Mouse (Mus musculus) midbrain, embryonic 15.5 days (tissue): ENCODE results near the gene Pdgfb. TPM values are rescaled to one million over a fixed set of nuclear protein-coding genes. Genes with fewer than 3 reads are reported as not detected.

Experiments used
- ATAC-seq: fragments of 200-750 bp; cut with Nextera tagmentation; replicated peaks from 2 replicates; pipeline ENCODE4 v1.8.0; 2017; ENCODE audit warnings: moderate TSS enrichment
- H3K27ac ChIP-seq: fragments of 300-500 bp; sonication (generic); 2 replicates; pipeline ENCODE4 v1.5.1; 2015; ENCODE audit warnings: mild to moderate bottlenecking, inconsistent platforms
- H3K27me3 ChIP-seq: fragments of 300-500 bp; sonication (generic); replicated peaks from 2 replicates; pipeline ENCODE4 v1.6.1; 2015; ENCODE audit warnings: inconsistent platforms
- H3K36me3 ChIP-seq: fragments of 300-500 bp; sonication (generic); replicated peaks from 2 replicates; pipeline ENCODE4 v1.6.1; 2015; ENCODE audit warnings: inconsistent platforms
- H3K4me1 ChIP-seq: fragments of 300-500 bp; sonication (generic); 2 replicates; pipeline ENCODE4 v1.6.1; 2015; ENCODE audit warnings: inconsistent platforms
- H3K4me2 ChIP-seq: fragments of 300-500 bp; sonication (generic); 2 replicates; pipeline ENCODE4 v1.6.1; 2015; ENCODE audit warnings: inconsistent platforms, mild to moderate bottlenecking, moderate library complexity
- H3K4me3 ChIP-seq: fragments of 300-500 bp; sonication (generic); 2 replicates; pipeline ENCODE4 v1.5.1; 2015; ENCODE audit warnings: mild to moderate bottlenecking, inconsistent platforms
- H3K9ac ChIP-seq: fragments of 300-500 bp; sonication (generic); 2 replicates; pipeline ENCODE4 v1.6.1; 2015; ENCODE audit warnings: mild to moderate bottlenecking, inconsistent platforms
- H3K9me3 ChIP-seq: fragments of 300-500 bp; sonication (generic); 2 replicates; pipeline ENCODE4 v1.6.1; 2016; ENCODE audit warnings: inconsistent platforms
- WGBS: fragments of 180-500 bp; shearing (Covaris S2); methylation state at CpG from one replicate; pipeline ENCODE4 v1.1.7; 2015; ENCODE audit warnings: mixed read lengths; 5-methylcytosine and 5-hydroxymethylcytosine counted together
- polyA plus RNA-seq: library from polyadenylated mRNA; unstranded; fragments of >200 nt; fragmentation: Nextera tagmentation; extraction: Ambion mirVana; gene quantifications from 2 replicates; pipeline ENCODE4 v1.2.1, GENCODE M21; 2015

Pdgfb gene
- polyA plus RNA-seq, 1 experiment from 2014 or later = 4.8 TPM

GRCm38 (mm10) chr15:80001601-80002000 lies 13.2 kb downstream of the Pdgfb start:
- H3K27ac ChIP-seq = no peak overlapping the region
- H3K4me3 ChIP-seq = no peak overlapping the region
- no peak overlapping the region for H3K9ac ChIP-seq
- no peaks in the 10 kb centered on the region; the same call in 1 of the 2 replicates for H3K27me3 ChIP-seq
- no peaks in the 10 kb centered on the region for H3K9me3 ChIP-seq
- H3K36me3 ChIP-seq = no peaks in the 10 kb centered on the region
- peaks cover 9% of the 10 kb centered on the region; the same call in 1 of the 2 replicates for H3K4me1 ChIP-seq
- WGBS = 90% methylated on average over 23 of the region's 23 CpGs
- H3K4me2 ChIP-seq = no peak overlapping the region
- no peak for ATAC-seq

- Histone ChIP-seq H3K4me3 (no peak overlapping the region), H3K9ac (no peak overlapping the region), H3K4me2 (no peak overlapping the region), H3K27ac (no peak overlapping the region), H3K4me1 (peaks cover 9% of the 10 kb centered on the region; the same call in 1 of the 2 replicates), H3K36me3 (no peaks in the 10 kb centered on the region), H3K9me3 (no peaks in the 10 kb centered on the region), H3K27me3 (no peaks in the 10 kb centered on the region; the same call in 1 of the 2 replicates)
- ATAC-seq = no peak
- WGBS = 67% methylated on average over 8 of the region's 8 CpGs
Observed at GRCm38 (mm10) chr15:80000694-80001093, 14.1 kb downstream of the Pdgfb start.

- Histone ChIP-seq H3K36me3 (no peaks in the 10 kb centered on the region), H3K4me1 (no peaks in the 10 kb centered on the region), H3K4me3 (no peak overlapping the region), H3K9me3 (no peaks in the 10 kb centered on the region), H3K4me2 (no peak overlapping the region), H3K9ac (no peak overlapping the region), H3K27ac (no peak overlapping the region), H3K27me3 (no peaks in the 10 kb centered on the region)
- WGBS = 69% methylated on average over 3 of the region's 3 CpGs
- ATAC-seq = no peak
Observed at GRCm38 (mm10) chr15:79997988-79998387, 16.8 kb downstream of the Pdgfb start.

- no peak for ATAC-seq
- Histone ChIP-seq H3K4me1 (no peaks in the 10 kb centered on the region), H3K27ac (no peak overlapping the region), H3K36me3 (no peaks in the 10 kb centered on the region), H3K4me3 (no peak overlapping the region), H3K4me2 (no peak overlapping the region), H3K9me3 (no peaks in the 10 kb centered on the region), H3K9ac (no peak overlapping the region), H3K27me3 (no peaks in the 10 kb centered on the region)
- 96% methylated on average over 11 of the region's 11 CpGs for WGBS
Observed at GRCm38 (mm10) chr15:79996781-79997180, 18.0 kb downstream of the Pdgfb start.

GRCm38 (mm10) chr15:79995552-79995951 lies 19.2 kb downstream of the Pdgfb start:
- WGBS = 92% methylated on average over 7 of the region's 7 CpGs
- no peak for ATAC-seq
- H3K9me3 ChIP-seq = no peaks in the 10 kb centered on the region
- no peak overlapping the region for H3K4me3 ChIP-seq
- no peak overlapping the region for H3K9ac ChIP-seq
- no peak overlapping the region for H3K27ac ChIP-seq
- no peak overlapping the region for H3K4me2 ChIP-seq
- H3K36me3 ChIP-seq = no peaks in the 10 kb centered on the region
- H3K4me1 ChIP-seq = no peaks in the 10 kb centered on the region
- no peaks in the 10 kb centered on the region for H3K27me3 ChIP-seq

GRCm38 (mm10) chr15:79994566-79994965 lies 20.2 kb downstream of the Pdgfb start:
- Histone ChIP-seq H3K4me3 (no peak overlapping the region), H3K9me3 (no peaks in the 10 kb centered on the region), H3K4me2 (no peak overlapping the region), H3K27ac (no peak overlapping the region), H3K4me1 (no peaks in the 10 kb centered on the region), H3K27me3 (no peaks in the 10 kb centered on the region), H3K36me3 (no peaks in the 10 kb centered on the region), H3K9ac (no peak overlapping the region)
- 84% methylated on average over 4 of the region's 4 CpGs for WGBS
- ATAC-seq = no peak

- no peak for ATAC-seq
- WGBS = 75% methylated on average over 8 of the region's 8 CpGs
- Histone ChIP-seq H3K4me2 (no peak overlapping the region), H3K36me3 (no peaks in the 10 kb centered on the region), H3K27me3 (no peaks in the 10 kb centered on the region), H3K27ac (no peak overlapping the region), H3K4me1 (no peaks in the 10 kb centered on the region), H3K4me3 (no peak overlapping the region), H3K9ac (no peak overlapping the region), H3K9me3 (no peaks in the 10 kb centered on the region)
Observed at GRCm38 (mm10) chr15:79986182-79986581, 28.6 kb downstream of the Pdgfb start.

GRCm38 (mm10) chr15:79985471-79985870 lies 29.3 kb downstream of the Pdgfb start:
- Histone ChIP-seq H3K9me3 (no peaks in the 10 kb centered on the region), H3K9ac (no peak overlapping the region), H3K36me3 (no peaks in the 10 kb centered on the region), H3K27me3 (no peaks in the 10 kb centered on the region), H3K4me3 (no peak overlapping the region), H3K27ac (no peak overlapping the region), H3K4me1 (no peaks in the 10 kb centered on the region), H3K4me2 (no peak overlapping the region)
- 57% methylated on average over 10 of the region's 11 CpGs for WGBS
- ATAC-seq = no peak

GRCm38 (mm10) chr15:79984152-79984551 lies 30.6 kb downstream of the Pdgfb start:
- ATAC-seq = no peak

GRCm38 (mm10) chr15:79980716-79981115 lies 34.1 kb downstream of the Pdgfb start:
- no peak for ATAC-seq
- Histone ChIP-seq H3K4me3 (no peak overlapping the region), H3K4me2 (no peak overlapping the region), H3K4me1 (no peaks in the 10 kb centered on the region), H3K27ac (no peak overlapping the region), H3K27me3 (no peaks in the 10 kb centered on the region), H3K9me3 (no peaks in the 10 kb centered on the region), H3K36me3 (no peaks in the 10 kb centered on the region), H3K9ac (no peak overlapping the region)
- WGBS = 86% methylated on average over 11 of the region's 11 CpGs

More at GRCm38 (mm10) chr15:79984152-79984551, 30.6 kb downstream of the Pdgfb start:
- Histone ChIP-seq H3K27ac (no peak overlapping the region), H3K27me3 (no peaks in the 10 kb centered on the region), H3K4me2 (no peak overlapping the region), H3K4me1 (no peaks in the 10 kb centered on the region), H3K9ac (no peak overlapping the region), H3K36me3 (no peaks in the 10 kb centered on the region), H3K9me3 (no peaks in the 10 kb centered on the region), H3K4me3 (no peak overlapping the region)
- 70% methylated on average over 7 of the region's 7 CpGs for WGBS

- Histone ChIP-seq H3K27me3 (no peaks in the 10 kb centered on the region), H3K36me3 (no peaks in the 10 kb centered on the region), H3K9me3 (no peaks in the 10 kb centered on the region), H3K9ac (no peak overlapping the region), H3K27ac (no peak overlapping the region), H3K4me2 (no peak overlapping the region), H3K4me3 (no peak overlapping the region), H3K4me1 (no peaks in the 10 kb centered on the region)
- WGBS = 95% methylated on average over 11 of the region's 11 CpGs
- ATAC-seq = no peak
Observed at GRCm38 (mm10) chr15:79972186-79972585, 42.6 kb downstream of the Pdgfb start.

GRCm38 (mm10) chr15:79970940-79971339 lies 43.8 kb downstream of the Pdgfb start, which contains the start of gene Cbx7:
Gene Cbx7, minus strand, starts transcription at chr15:79971119.
- Histone ChIP-seq H3K4me2 (no peak within 1 kb of the TSS), H3K27ac (no peak within 1 kb of the TSS), H3K36me3 (no peaks in the 10 kb centered on the region), H3K4me3 (no peak within 1 kb of the TSS), H3K9me3 (no peaks in the 10 kb centered on the region), H3K4me1 (no peaks in the 10 kb centered on the region), H3K27me3 (no peaks in the 10 kb centered on the region), H3K9ac (no peak within 1 kb of the TSS)
- ATAC-seq = no peak
- WGBS = 95% methylated on average over 11 of the region's 11 CpGs

- Histone ChIP-seq H3K4me2 (no peak overlapping the region), H3K9me3 (no peaks in the 10 kb centered on the region), H3K27me3 (no peaks in the 10 kb centered on the region), H3K27ac (no peak overlapping the region), H3K36me3 (no peaks in the 10 kb centered on the region), H3K4me1 (no peaks in the 10 kb centered on the region), H3K4me3 (no peak overlapping the region), H3K9ac (no peak overlapping the region)
- WGBS = 94% methylated on average over 18 of the region's 18 CpGs
- no peak for ATAC-seq
Observed at GRCm38 (mm10) chr15:79970491-79970890, 44.3 kb downstream of the Pdgfb start.
